Mouse (Mus musculus): ENCODE measurements at regions not wholly inside any gene's neighbourhood (a gene's known extent, or its start where the extent isn't known, plus 50 kb on each side); places are given as distances from the start of the nearest gene placed in this dataset.

GRCm38 (mm10) chr2:131698008-131698965, 136.2 kb upstream of the Adra1d start:
- no peak overlapping the region for H3K27ac ChIP-seq (ENCODE audit: low read depth)
- TF ChIP-seq CTCF (IDR thresholded peaks at IDR 0.05; ENCODE audit: low read depth) (no peak), EP300 (IDR thresholded peaks at IDR 0.05; ENCODE audit: low read depth) (no peak)
- no peak overlapping the region for H3K4me2 ChIP-seq (ENCODE audit: low read depth, low read length)
- DNase-seq (ENCODE audit: low spot score) = no peak
- H3K9ac ChIP-seq (replicated peaks; ENCODE audit: low read depth, low read length) = no peak overlapping the region
- 78% methylated on average over 5 of the region's 5 CpGs for WGBS
- no peaks in the 10 kb centered on the region for H3K27me3 ChIP-seq (ENCODE audit: control insufficient read depth, insufficient read depth, low read length)
- ATAC-seq (ENCODE audit: insufficient read depth, low read depth) = no peak
- H3K4me3 ChIP-seq (ENCODE audit: low read depth, low read length) = no peak overlapping the region
- H3K9me3 ChIP-seq (replicated peaks; ENCODE audit: control insufficient read depth, low read length) = no peaks in the 10 kb centered on the region
- H3K4me1 ChIP-seq (ENCODE audit: control insufficient read depth, insufficient read depth) = no peaks in the 10 kb centered on the region
- no peaks in the 10 kb centered on the region for H3K36me3 ChIP-seq (replicated peaks; ENCODE audit: control insufficient read depth, insufficient read depth, low read length)

GRCm38 (mm10) chr2:131696307-131696706, 134.2 kb upstream of the Adra1d start:
- H3K4me3 ChIP-seq (ENCODE audit: low read depth, low read length) = no peak overlapping the region
- no peaks in the 10 kb centered on the region for H3K36me3 ChIP-seq (replicated peaks; ENCODE audit: control insufficient read depth, insufficient read depth, low read length)
- H3K4me1 ChIP-seq (ENCODE audit: control insufficient read depth, insufficient read depth) = no peaks in the 10 kb centered on the region
- TF ChIP-seq EP300 (IDR thresholded peaks at IDR 0.05; ENCODE audit: low read depth) (no peak), CTCF (IDR thresholded peaks at IDR 0.05; ENCODE audit: low read depth) (no peak)
- 43% methylated on average over 3 of the region's 3 CpGs for WGBS
- H3K27ac ChIP-seq (ENCODE audit: low read depth) = no peak overlapping the region
- ATAC-seq (ENCODE audit: insufficient read depth, low read depth) = no peak
- DNase-seq (ENCODE audit: low spot score) = no peak
- H3K9me3 ChIP-seq (replicated peaks; ENCODE audit: control insufficient read depth, low read length) = no peaks in the 10 kb centered on the region
- no peak overlapping the region for H3K4me2 ChIP-seq (ENCODE audit: low read depth, low read length)
- H3K9ac ChIP-seq (replicated peaks; ENCODE audit: low read depth, low read length) = no peak overlapping the region
- H3K27me3 ChIP-seq (ENCODE audit: control insufficient read depth, insufficient read depth, low read length) = no peaks in the 10 kb centered on the region

- Histone ChIP-seq H3K9ac (replicated peaks; ENCODE audit: low read depth, low read length) (no peak overlapping the region), H3K4me3 (ENCODE audit: low read depth, low read length) (no peak overlapping the region), H3K4me1 (ENCODE audit: control insufficient read depth, insufficient read depth) (peaks cover 17% of the 10 kb centered on the region), H3K27ac (ENCODE audit: low read depth) (no peak overlapping the region), H3K36me3 (replicated peaks; ENCODE audit: control insufficient read depth, insufficient read depth, low read length) (no peaks in the 10 kb centered on the region), H3K27me3 (ENCODE audit: control insufficient read depth, insufficient read depth, low read length) (no peaks in the 10 kb centered on the region), H3K4me2 (ENCODE audit: low read depth, low read length) (no peak overlapping the region), H3K9me3 (replicated peaks; ENCODE audit: control insufficient read depth, low read length) (no peaks in the 10 kb centered on the region)
- TF ChIP-seq CTCF (IDR thresholded peaks at IDR 0.05; ENCODE audit: low read depth) (no peak), EP300 (IDR thresholded peaks at IDR 0.05; ENCODE audit: low read depth) (no peak)
- WGBS = 66% methylated on average over 6 of the region's 6 CpGs
- no peak for ATAC-seq (ENCODE audit: insufficient read depth, low read depth)
- no peak for DNase-seq (ENCODE audit: low spot score)
Measured at GRCm38 (mm10) chr2:131689996-131690395, 127.9 kb upstream of the Adra1d start.

GRCm38 (mm10) chr2:131688282-131688681, 126.2 kb upstream of the Adra1d start:
- TF ChIP-seq CTCF (IDR thresholded peaks at IDR 0.05; ENCODE audit: low read depth) (no peak), EP300 (IDR thresholded peaks at IDR 0.05; ENCODE audit: low read depth) (no peak)
- no peak overlapping the region for H3K4me2 ChIP-seq (ENCODE audit: low read depth, low read length)
- H3K27me3 ChIP-seq (ENCODE audit: control insufficient read depth, insufficient read depth, low read length) = no peaks in the 10 kb centered on the region
- no peak overlapping the region for H3K9ac ChIP-seq (replicated peaks; ENCODE audit: low read depth, low read length)
- H3K36me3 ChIP-seq (replicated peaks; ENCODE audit: control insufficient read depth, insufficient read depth, low read length) = no peaks in the 10 kb centered on the region
- WGBS = 82% methylated on average over 2 of the region's 2 CpGs
- no peak for ATAC-seq (ENCODE audit: insufficient read depth, low read depth)
- no peak overlapping the region for H3K27ac ChIP-seq (ENCODE audit: low read depth)
- H3K9me3 ChIP-seq (replicated peaks; ENCODE audit: control insufficient read depth, low read length) = no peaks in the 10 kb centered on the region
- H3K4me1 ChIP-seq (ENCODE audit: control insufficient read depth, insufficient read depth) = peaks cover 22% of the 10 kb centered on the region
- no peak for DNase-seq (ENCODE audit: low spot score)
- no peak overlapping the region for H3K4me3 ChIP-seq (ENCODE audit: low read depth, low read length)

- peak overlapping the region; percentile 87 for H3K27ac ChIP-seq (ENCODE audit: low read depth)
- H3K9ac ChIP-seq (replicated peaks; ENCODE audit: low read depth, low read length) = no peak overlapping the region
- peaks cover 30% of the 10 kb centered on the region for H3K4me1 ChIP-seq (ENCODE audit: control insufficient read depth, insufficient read depth)
- H3K36me3 ChIP-seq (replicated peaks; ENCODE audit: control insufficient read depth, insufficient read depth, low read length) = no peaks in the 10 kb centered on the region
- no peak overlapping the region for H3K4me2 ChIP-seq (ENCODE audit: low read depth, low read length)
- DNase-seq (ENCODE audit: low spot score) = no peak
- no peak for ATAC-seq (ENCODE audit: insufficient read depth, low read depth)
- no peaks in the 10 kb centered on the region for H3K27me3 ChIP-seq (ENCODE audit: control insufficient read depth, insufficient read depth, low read length)
- WGBS = 70% methylated on average over 2 of the region's 2 CpGs
- TF ChIP-seq EP300 (IDR thresholded peaks at IDR 0.05; ENCODE audit: low read depth) = no peak
- no peak overlapping the region for H3K4me3 ChIP-seq (ENCODE audit: low read depth, low read length)
- no peaks in the 10 kb centered on the region for H3K9me3 ChIP-seq (replicated peaks; ENCODE audit: control insufficient read depth, low read length)
Measured at GRCm38 (mm10) chr2:131687449-131687848, 125.4 kb upstream of the Adra1d start.
